Mouse (Mus musculus): ENCODE measurements at regions not wholly inside any gene's neighbourhood (a gene's known extent, or its start where the extent isn't known, plus 50 kb on each side); places are given as distances from the start of the nearest gene placed in this dataset.
"Not testable (repeated sequence)": the region's sequence is repeated elsewhere in the genome, so short reads cannot be mapped to it uniquely, and the experiment has no call there.

GRCm38 (mm10) chr14:13055198-13055597 is 229.4 kb upstream of the Synpr start:
- Histone ChIP-seq H3K4me1 (replicated peaks; ENCODE audit: control insufficient read depth, insufficient read depth, low read length) (no peaks in the 10 kb centered on the region), H3K4me2 (ENCODE audit: low read depth, low read length) (no peak overlapping the region), H3K9ac (ENCODE audit: low read length) (no peak overlapping the region), H3K4me3 (ENCODE audit: low read length) (no peak overlapping the region), H3K36me3 (ENCODE audit: control insufficient read depth, insufficient read depth, low read length) (no peaks in the 10 kb centered on the region), H3K9me3 (ENCODE audit: control insufficient read depth, low read length) (no peaks in the 10 kb centered on the region), H3K27me3 (ENCODE audit: control insufficient read depth, insufficient read depth, low read depth, low read length) (no peaks in the 10 kb centered on the region), H3K27ac (ENCODE audit: low read length) (no peak overlapping the region)
- WGBS, result 65% methylated on average over 2 of the region's 2 CpGs
- no peak for ATAC-seq (ENCODE audit: low read depth)

GRCm38 (mm10) chr14:13042536-13042935 is 219.7 kb upstream of the Cadps start:
- not testable (repeated sequence) for H3K27ac ChIP-seq (ENCODE audit: low read length); ATAC-seq (ENCODE audit: low read depth); H3K36me3 ChIP-seq (ENCODE audit: control insufficient read depth, insufficient read depth, low read length); H3K9me3 ChIP-seq (ENCODE audit: control insufficient read depth, low read length); H3K4me3 ChIP-seq (ENCODE audit: low read length); H3K4me1 ChIP-seq (replicated peaks; ENCODE audit: control insufficient read depth, insufficient read depth, low read length); H3K27me3 ChIP-seq (ENCODE audit: control insufficient read depth, insufficient read depth, low read depth, low read length); H3K4me2 ChIP-seq (ENCODE audit: low read depth, low read length); H3K9ac ChIP-seq (ENCODE audit: low read length)
- 17% methylated on average over 3 of the region's 3 CpGs for whole genome bisulfite sequencing

- Histone ChIP-seq H3K36me3 (ENCODE audit: control insufficient read depth, insufficient read depth, low read length) (no peaks in the 10 kb centered on the region), H3K27me3 (ENCODE audit: control insufficient read depth, insufficient read depth, low read depth, low read length) (no peaks in the 10 kb centered on the region), H3K4me2 (ENCODE audit: low read depth, low read length) (no peak overlapping the region), H3K9me3 (ENCODE audit: control insufficient read depth, low read length) (no peaks in the 10 kb centered on the region), H3K4me3 (ENCODE audit: low read length) (no peak overlapping the region), H3K9ac (ENCODE audit: low read length) (no peak overlapping the region), H3K4me1 (replicated peaks; ENCODE audit: control insufficient read depth, insufficient read depth, low read length) (no peaks in the 10 kb centered on the region), H3K27ac (ENCODE audit: low read length) (no peak overlapping the region)
- no peak for ATAC-seq (ENCODE audit: low read depth)
- 62% methylated on average over 1 of the region's 1 CpGs for WGBS
These were observed 218.9 kb upstream of the Cadps start for GRCm38 (mm10) chr14:13041741-13042140.

GRCm38 (mm10) chr14:13040176-13040575 is 217.3 kb upstream of the Cadps start:
- Histone ChIP-seq H3K9ac (ENCODE audit: low read length) (no peak overlapping the region), H3K4me2 (ENCODE audit: low read depth, low read length) (no peak overlapping the region), H3K9me3 (ENCODE audit: control insufficient read depth, low read length) (no peaks in the 10 kb centered on the region), H3K36me3 (ENCODE audit: control insufficient read depth, insufficient read depth, low read length) (no peaks in the 10 kb centered on the region), H3K4me1 (replicated peaks; ENCODE audit: control insufficient read depth, insufficient read depth, low read length) (no peaks in the 10 kb centered on the region), H3K27me3 (ENCODE audit: control insufficient read depth, insufficient read depth, low read depth, low read length) (no peaks in the 10 kb centered on the region), H3K4me3 (ENCODE audit: low read length) (no peak overlapping the region), H3K27ac (ENCODE audit: low read length) (no peak overlapping the region)
- WGBS, result 80% methylated on average over 2 of the region's 2 CpGs
- ATAC-seq (ENCODE audit: low read depth), result no peak

GRCm38 (mm10) chr14:13037426-13037825 is 214.5 kb upstream of the Cadps start:
- no peaks in the 10 kb centered on the region for H3K27me3 ChIP-seq (ENCODE audit: control insufficient read depth, insufficient read depth, low read depth, low read length)
- no peak overlapping the region for H3K9ac ChIP-seq (ENCODE audit: low read length)
- H3K9me3 ChIP-seq (ENCODE audit: control insufficient read depth, low read length), result no peaks in the 10 kb centered on the region
- ATAC-seq (ENCODE audit: low read depth), result no peak
- WGBS, result 88% methylated on average over 2 of the region's 2 CpGs
- no peak overlapping the region for H3K27ac ChIP-seq (ENCODE audit: low read length)
- no peaks in the 10 kb centered on the region for H3K36me3 ChIP-seq (ENCODE audit: control insufficient read depth, insufficient read depth, low read length)
- no peak overlapping the region for H3K4me2 ChIP-seq (ENCODE audit: low read depth, low read length)
- H3K4me1 ChIP-seq (replicated peaks; ENCODE audit: control insufficient read depth, insufficient read depth, low read length), result no peaks in the 10 kb centered on the region
- no peak overlapping the region for H3K4me3 ChIP-seq (ENCODE audit: low read length)

- Histone ChIP-seq H3K36me3 (ENCODE audit: control insufficient read depth, insufficient read depth, low read length) (no peaks in the 10 kb centered on the region), H3K27ac (ENCODE audit: low read length) (no peak overlapping the region), H3K9ac (ENCODE audit: low read length) (no peak overlapping the region), H3K9me3 (ENCODE audit: control insufficient read depth, low read length) (no peaks in the 10 kb centered on the region), H3K4me3 (ENCODE audit: low read length) (no peak overlapping the region), H3K4me2 (ENCODE audit: low read depth, low read length) (no peak overlapping the region), H3K27me3 (ENCODE audit: control insufficient read depth, insufficient read depth, low read depth, low read length) (no peaks in the 10 kb centered on the region), H3K4me1 (replicated peaks; ENCODE audit: control insufficient read depth, insufficient read depth, low read length) (no peaks in the 10 kb centered on the region)
- ATAC-seq (ENCODE audit: low read depth), result no peak
- WGBS, result 74% methylated on average over 2 of the region's 2 CpGs
These were observed 206.9 kb upstream of the Cadps start for GRCm38 (mm10) chr14:13029794-13030193.

- no peaks in the 10 kb centered on the region for H3K27me3 ChIP-seq (ENCODE audit: control insufficient read depth, insufficient read depth, low read depth, low read length)
- H3K4me3 ChIP-seq (ENCODE audit: low read length), result no peak overlapping the region
- no peaks in the 10 kb centered on the region for H3K4me1 ChIP-seq (replicated peaks; ENCODE audit: control insufficient read depth, insufficient read depth, low read length)
- H3K27ac ChIP-seq (ENCODE audit: low read length), result no peak overlapping the region
- no peak overlapping the region for H3K9ac ChIP-seq (ENCODE audit: low read length)
- no peaks in the 10 kb centered on the region for H3K9me3 ChIP-seq (ENCODE audit: control insufficient read depth, low read length)
- H3K36me3 ChIP-seq (ENCODE audit: control insufficient read depth, insufficient read depth, low read length), result no peaks in the 10 kb centered on the region
- ATAC-seq (ENCODE audit: low read depth), result no peak
- H3K4me2 ChIP-seq (ENCODE audit: low read depth, low read length), result no peak overlapping the region
These were observed 199.9 kb upstream of the Cadps start for GRCm38 (mm10) chr14:13022744-13023143.

- Histone ChIP-seq H3K4me1 (replicated peaks; ENCODE audit: control insufficient read depth, insufficient read depth, low read length) (no peaks in the 10 kb centered on the region), H3K4me3 (ENCODE audit: low read length) (no peak overlapping the region), H3K36me3 (ENCODE audit: control insufficient read depth, insufficient read depth, low read length) (no peaks in the 10 kb centered on the region), H3K27ac (ENCODE audit: low read length) (no peak overlapping the region), H3K9me3 (ENCODE audit: control insufficient read depth, low read length) (no peaks in the 10 kb centered on the region), H3K27me3 (ENCODE audit: control insufficient read depth, insufficient read depth, low read depth, low read length) (no peaks in the 10 kb centered on the region), H3K9ac (ENCODE audit: low read length) (no peak overlapping the region), H3K4me2 (ENCODE audit: low read depth, low read length) (no peak overlapping the region)
- ATAC-seq (ENCODE audit: low read depth), result no peak
- WGBS, result 62% methylated on average over 3 of the region's 3 CpGs
These were observed 188.2 kb upstream of the Cadps start for GRCm38 (mm10) chr14:13011099-13011498.

GRCm38 (mm10) chr14:13000997-13001699 is 178.3 kb upstream of the Cadps start:
- H3K4me1 ChIP-seq (replicated peaks; ENCODE audit: control insufficient read depth, insufficient read depth, low read length), result no peaks in the 10 kb centered on the region
- no peaks in the 10 kb centered on the region for H3K27me3 ChIP-seq (ENCODE audit: control insufficient read depth, insufficient read depth, low read depth, low read length)
- H3K4me3 ChIP-seq (ENCODE audit: low read length), result no peak overlapping the region
- WGBS, result 93% methylated on average over 1 of the region's 1 CpGs
- ATAC-seq (ENCODE audit: low read depth), result 0 out of 2 replicates have a peak, but pooled peaks have one; percentile 17
- H3K9me3 ChIP-seq (ENCODE audit: control insufficient read depth, low read length), result no peaks in the 10 kb centered on the region
- no peak overlapping the region for H3K9ac ChIP-seq (ENCODE audit: low read length)
- no peak overlapping the region for H3K27ac ChIP-seq (ENCODE audit: low read length)
- H3K36me3 ChIP-seq (ENCODE audit: control insufficient read depth, insufficient read depth, low read length), result no peaks in the 10 kb centered on the region
- H3K4me2 ChIP-seq (ENCODE audit: low read depth, low read length), result no peak overlapping the region

GRCm38 (mm10) chr14:12979416-12979815 is 156.5 kb upstream of the Cadps start:
- Histone ChIP-seq H3K4me3 (ENCODE audit: low read length) (no peak overlapping the region), H3K9ac (ENCODE audit: low read length) (no peak overlapping the region), H3K4me2 (ENCODE audit: low read depth, low read length) (no peak overlapping the region), H3K9me3 (ENCODE audit: control insufficient read depth, low read length) (no peaks in the 10 kb centered on the region), H3K4me1 (replicated peaks; ENCODE audit: control insufficient read depth, insufficient read depth, low read length) (no peaks in the 10 kb centered on the region), H3K27me3 (ENCODE audit: control insufficient read depth, insufficient read depth, low read depth, low read length) (no peaks in the 10 kb centered on the region), H3K27ac (ENCODE audit: low read length) (no peak overlapping the region), H3K36me3 (ENCODE audit: control insufficient read depth, insufficient read depth, low read length) (no peaks in the 10 kb centered on the region)
- no peak for ATAC-seq (ENCODE audit: low read depth)

All from lung, embryonic 16.5 days (tissue).